Comparison of ENCODE assay signal across 8 mouse cellular contexts in genomic region chr9:35359699-35360098, GRCm38 (mm10).
DNase-seq lines count a peak whose midpoint lies in the region; ATAC-seq lines count a peak whose summit lies in the region.

No protein-coding gene starts in this region.

- 61% methylated on average over 6 of the region's 6 CpGs for WGBS in forebrain, embryonic 13.5 days
- WGBS in lung, embryonic 15.5 days = 14% methylated on average over 6 of the region's 6 CpGs

- 0 out of 2 replicates have a peak, but pooled peaks have one; percentile 0 for ATAC-seq in forebrain, embryonic 13.5 days
- ATAC-seq in lung, embryonic 15.5 days (ENCODE audit: borderline replicate concordance, extremely low read depth, low FRiP score, low TSS enrichment) = peak; percentile 77

- no peaks in the 10 kb centered on the region for H3K36me3 ChIP-seq in forebrain, embryonic 13.5 days (ENCODE audit: poor library complexity, severe bottlenecking)
- no peaks in the 10 kb centered on the region for H3K36me3 ChIP-seq in lung, embryonic 15.5 days

- peaks cover 4% of the 10 kb centered on the region; the same call in 1 of the 2 replicates for H3K27me3 ChIP-seq in forebrain, embryonic 13.5 days
- H3K27me3 ChIP-seq in lung, embryonic 15.5 days = peaks cover 8% of the 10 kb centered on the region; the same call in 1 of the 2 replicates

- H3K9ac ChIP-seq in forebrain, embryonic 13.5 days = no peak overlapping the region
- H3K9ac ChIP-seq in lung, embryonic 15.5 days = no peak overlapping the region

- no peak overlapping the region for H3K4me3 ChIP-seq in forebrain, embryonic 13.5 days
- H3K4me3 ChIP-seq in lung, embryonic 15.5 days = no peak overlapping the region

- H3K9me3 ChIP-seq in forebrain, embryonic 13.5 days (replicated peaks) = no peaks in the 10 kb centered on the region
- no peaks in the 10 kb centered on the region for H3K9me3 ChIP-seq in lung, embryonic 15.5 days

- H3K4me2 ChIP-seq in forebrain, embryonic 13.5 days = peak overlapping the region; percentile 48
- H3K4me2 ChIP-seq in lung, embryonic 15.5 days = peak overlapping the region; percentile 27; the same call in 1 of the 2 replicates

- peaks cover 70% of the 10 kb centered on the region for H3K4me1 ChIP-seq in forebrain, embryonic 13.5 days
- H3K4me1 ChIP-seq in lung, embryonic 15.5 days = peaks cover 44% of the 10 kb centered on the region

- H3K27ac ChIP-seq in forebrain, embryonic 13.5 days = peak overlapping the region; percentile 92
- H3K27ac ChIP-seq in lung, embryonic 15.5 days = peak overlapping the region; percentile 63

- DNase-seq in heart, adult 11 months = peak; percentile 91
- no peak for DNase-seq in heart, adult 18-20 months
- DNase-seq in 3134 (ENCODE audit: extremely low read depth, insufficient read length, low spot score) = peak; percentile 65
- no peak for DNase-seq in adrenal gland, adult 18-20 months (ENCODE audit: low spot score in 2 of 2)
- no peak for DNase-seq in ovary, postnatal 10 days (ENCODE audit: low spot score)
- DNase-seq in spleen, postnatal 36 days (ENCODE audit: low spot score in 2 of 2) = no peak

Comparison
In these comparisons a context has a peak if more than half of its experiments do, and no peak if none do; other contexts are left out.
1. DNase-seq: peak in heart, adult 11 months (single experiment) and 3134 (single experiment); none in heart, adult 18-20 months (0 of 2), adrenal gland, adult 18-20 months (0 of 2), ovary, postnatal 10 days (single experiment) and spleen, postnatal 36 days (0 of 2).